In the genomic region with DNA sequence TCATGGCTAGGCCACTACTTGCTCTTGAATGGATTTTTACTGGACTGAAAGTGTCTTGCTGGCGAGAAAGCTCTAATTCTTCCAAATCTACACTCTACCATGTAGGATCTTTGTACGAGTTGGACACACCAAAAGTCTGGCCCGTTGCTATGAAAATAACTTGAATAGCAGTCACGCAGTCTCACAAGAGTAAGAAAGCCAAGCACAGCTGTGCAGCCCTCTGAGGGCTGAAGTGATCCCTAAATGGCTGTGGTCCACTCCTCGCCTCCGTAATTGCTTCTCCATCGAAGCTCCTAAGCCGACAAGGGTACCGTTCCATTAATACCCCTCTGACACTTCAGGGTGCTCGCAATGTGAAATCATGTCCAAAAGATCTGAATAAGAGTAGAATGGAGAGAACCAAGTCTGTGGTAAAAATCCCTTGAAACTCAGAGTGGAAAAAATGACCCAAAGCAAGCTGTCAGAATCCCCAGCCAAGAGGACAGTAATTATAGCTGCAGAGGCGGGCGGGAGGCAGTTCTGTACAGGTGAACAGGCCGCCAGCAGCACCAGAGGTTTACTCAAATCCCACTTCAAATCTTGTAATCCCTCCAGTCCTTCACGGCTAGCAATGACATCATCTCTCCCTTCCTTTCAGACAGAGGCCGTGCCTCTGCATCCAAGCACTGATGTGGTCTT, we compare ENCODE assay signal across 23 mouse cellular contexts.
A peak's percentile ranks its signal among the peaks of the same experiment; 100 is the strongest.
DNase-seq lines count a peak whose midpoint lies in the region; ATAC-seq and TF ChIP-seq lines count a peak whose summit lies in the region.
"Had no signal": no experiment of that assay in that cellular context is flagged by ENCODE, and none has a peak within 500 bp of the region (broad histone marks: within the 10 kb centered on the region; RNA-seq: fewer than 3 reads in every experiment).

No protein-coding gene starts in this region.

- no peak overlapping the region for H3K9ac ChIP-seq in neural tube, embryonic 15.5 days (replicated peaks)
- H3K9ac ChIP-seq: lung, embryonic 15.5 days had no signal

- H3K79me2 ChIP-seq in myocyte (ENCODE audit: control insufficient read depth, insufficient read depth) = no peaks in the 10 kb centered on the region

- peak overlapping the region; percentile 77 for H3K27ac ChIP-seq in gastrocnemius, adult 2 months
- H3K27ac ChIP-seq in brown adipose tissue, adult 24 weeks (replicated peaks; ENCODE audit: low read depth, low read length) = peak overlapping the region; percentile 97
- H3K27ac ChIP-seq in neural tube, embryonic 15.5 days (replicated peaks) = no peak overlapping the region
- H3K27ac ChIP-seq: hindbrain, embryonic 10.5 days; lung, embryonic 15.5 days had no signal

- intact Hi-C loops in gastrocnemius, adult 2 months (cut with DNase I) = no loop called here
- intact Hi-C loops in gastrocnemius, postnatal 14 days (cut with DNase I; ENCODE audit: low total_unique reads) = no loop called here

- no peak overlapping the region for H3ac ChIP-seq in myocyte (ENCODE audit: control insufficient read depth, insufficient read length)

- TF ChIP-seq POLR2A in myocyte (IDR thresholded peaks at IDR 0.05; ENCODE audit: insufficient read length, low read depth) = no peak

- H3K4me1 ChIP-seq in brown adipose tissue, adult 24 weeks (ENCODE audit: control insufficient read depth, insufficient read depth, insufficient read length, low read length) = peaks cover 19% of the 10 kb centered on the region
- peaks cover 3% of the 10 kb centered on the region; the same call in 1 of the 2 replicates for H3K4me1 ChIP-seq in neural tube, embryonic 15.5 days
- H3K4me1 ChIP-seq: lung, embryonic 15.5 days had no signal

- no peaks in the 10 kb centered on the region for H3K9me3 ChIP-seq in neural tube, embryonic 15.5 days (replicated peaks)
- H3K9me3 ChIP-seq: hindbrain, embryonic 10.5 days; lung, embryonic 15.5 days had no signal

- no peak for ATAC-seq in neural tube, embryonic 15.5 days (ENCODE audit: low FRiP score)
- ATAC-seq: activated CD4-positive, CD25-positive, alpha-beta regulatory T cell, adult 4 months; forebrain, embryonic 16.5 days; hindbrain, embryonic 16.5 days had no signal

- no peak overlapping the region for H3K4me3 ChIP-seq in gastrocnemius, adult 2 months
- H3K4me3 ChIP-seq in brown adipose tissue, adult 24 weeks (ENCODE audit: insufficient read depth, low read depth, low read length) = no peak overlapping the region
- H3K4me3 ChIP-seq in myocyte = no peak overlapping the region
- H3K4me3 ChIP-seq in neural tube, embryonic 15.5 days (replicated peaks) = no peak overlapping the region
- H3K4me3 ChIP-seq: hindbrain, embryonic 10.5 days; lung, embryonic 15.5 days had no signal

- no peaks in the 10 kb centered on the region for H3K36me3 ChIP-seq in myocyte (ENCODE audit: control insufficient read depth, insufficient read depth)
- H3K36me3 ChIP-seq in neural tube, embryonic 15.5 days = no peaks in the 10 kb centered on the region
- H3K36me3 ChIP-seq: hindbrain, embryonic 10.5 days; lung, embryonic 15.5 days had no signal

- H3K27me3 ChIP-seq in myocyte (ENCODE audit: control insufficient read depth, insufficient read depth, insufficient read length) = no peaks in the 10 kb centered on the region
- H3K27me3 ChIP-seq in neural tube, embryonic 15.5 days (replicated peaks) = no peaks in the 10 kb centered on the region
- H3K27me3 ChIP-seq: lung, embryonic 15.5 days had no signal

- 90% methylated on average over 15 of the region's 15 CpGs for WGBS in neural tube, embryonic 15.5 days

- peak; percentile 47 for DNase-seq in gastrocnemius, adult 2 months
- DNase-seq in gastrocnemius, postnatal 14 days = no peak
- peak; percentile 44 for DNase-seq in gastrocnemius, postnatal 25 days
- no peak for DNase-seq in kidney, postnatal 14 days
- no peak for DNase-seq in ovary, postnatal 14 days (ENCODE audit: low spot score)
- DNase-seq: adrenal gland, postnatal 14 days; cerebellum, adult 11-12 months; heart, postnatal 14 days; kidney, adult 18-20 months; layer of hippocampus, postnatal 36 days; left cerebral cortex, postnatal 4 days; right cerebral cortex, postnatal 4 days; thymus, postnatal 4 days had no signal

- peak overlapping the region; percentile 68 for H3K4me2 ChIP-seq in myocyte (ENCODE audit: low read depth)
- no peak overlapping the region for H3K4me2 ChIP-seq in neural tube, embryonic 15.5 days
- H3K4me2 ChIP-seq: liver, embryonic 11.5 days; lung, embryonic 15.5 days; midbrain, embryonic 11.5 days had no signal

- no peak for TF ChIP-seq CTCF in gastrocnemius, adult 2 months (IDR thresholded peaks at IDR 0.05)

TF ChIP-seq in myocyte, 11 proteins besides CTCF, POLR2A, EP300 and RAD21:
- peak; percentile 13 for TF ChIP-seq TCF12 (IDR thresholded peaks at IDR 0.05; ENCODE audit: insufficient read depth, poor library complexity, severe bottlenecking)
- peak in 2 of 3 experiments; percentile 44 to 52 for TF ChIP-seq MYOG (IDR thresholded peaks at IDR 0.05; ENCODE audit: control insufficient read depth in 1 of 3, insufficient read depth in 1 of 3, insufficient read length in 2 of 3, low read depth in 2 of 3)
- no peak for TF ChIP-seq USF1 (IDR thresholded peaks at IDR 0.05; ENCODE audit: low read depth)
- TF ChIP-seq MYOD1 (IDR thresholded peaks at IDR 0.05; ENCODE audit: control insufficient read depth in 1 of 3, insufficient read length in 2 of 3, low read depth in 2 of 3) = peak in 2 of 3 experiments; percentile 66 to 74

Comparison
In these comparisons a context has a peak if more than half of its experiments do, and no peak if none do; other contexts are left out.
1. DNase-seq: peak in gastrocnemius, adult 2 months (single experiment) and gastrocnemius, postnatal 25 days (single experiment); none in gastrocnemius, postnatal 14 days (single experiment), kidney, postnatal 14 days (single experiment) and ovary, postnatal 14 days (single experiment).